Mouse (Mus musculus): ENCODE measurements around the gene Dock1.

DNA sequence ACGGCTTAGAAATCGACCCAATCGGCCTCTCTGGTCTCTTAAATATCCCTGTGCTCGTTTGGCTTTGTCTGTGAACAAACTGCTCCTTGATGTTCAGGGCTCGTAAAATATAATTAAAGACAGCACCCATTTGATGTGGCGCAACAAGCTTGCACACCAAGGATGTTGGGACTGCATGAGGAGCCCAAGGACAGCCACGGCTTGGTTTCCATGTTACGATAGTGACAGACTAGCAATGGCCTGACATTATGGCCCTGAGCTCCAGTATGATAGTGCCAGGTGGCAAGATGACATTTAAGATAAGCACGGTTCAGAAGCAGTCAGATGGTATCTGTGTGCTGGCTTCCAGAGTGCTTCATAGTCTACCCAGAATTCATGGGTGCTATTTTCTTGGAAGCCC, 332.4 kb downstream of the Dock1 start:
- TF ChIP-seq CTCF (IDR thresholded peaks at IDR 0.05; ENCODE audit: low read depth, low read length) (no peak), POLR2A (IDR thresholded peaks at IDR 0.05; ENCODE audit: insufficient read depth, low read length) (no peak)
